Mouse (Mus musculus): ENCODE data around the gene Ykt6.

The Ykt6 gene

GRCm38 (mm10) chr11:5949586-5950352, 5.7 kb upstream of the Ykt6 start, which contains the start of gene Gck:
TSS of gene Gck (minus strand) at chr11:5950081.
- peak; percentile 17 for DNase-seq (ENCODE audit: low spot score)

DNA sequence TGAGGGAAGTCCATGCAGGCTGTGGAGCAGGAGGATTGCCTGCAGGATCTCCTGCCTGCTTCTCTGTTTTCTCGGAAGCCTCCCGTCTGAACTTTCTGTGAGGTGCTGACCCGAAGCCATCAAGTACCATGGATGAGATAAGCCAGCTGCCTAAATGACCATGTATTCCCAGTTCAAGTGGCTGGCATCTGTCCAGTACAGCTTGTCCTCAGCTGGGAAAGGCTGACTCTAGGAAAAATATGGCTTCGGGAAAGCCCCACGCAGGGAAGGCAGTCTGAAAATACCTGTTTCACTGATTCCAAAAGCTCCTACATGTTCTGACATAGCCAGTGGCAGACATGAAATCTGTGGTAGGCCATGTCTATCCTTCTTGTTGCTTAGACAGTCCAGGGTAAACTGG, 3.0 kb upstream of the Ykt6 start:
- no peak for DNase-seq (ENCODE audit: low spot score)

GRCm38 (mm10) chr11:5953130-5953765, 2.2 kb upstream of the Ykt6 start:
- DNase-seq (ENCODE audit: low spot score) = no peak

DNA sequence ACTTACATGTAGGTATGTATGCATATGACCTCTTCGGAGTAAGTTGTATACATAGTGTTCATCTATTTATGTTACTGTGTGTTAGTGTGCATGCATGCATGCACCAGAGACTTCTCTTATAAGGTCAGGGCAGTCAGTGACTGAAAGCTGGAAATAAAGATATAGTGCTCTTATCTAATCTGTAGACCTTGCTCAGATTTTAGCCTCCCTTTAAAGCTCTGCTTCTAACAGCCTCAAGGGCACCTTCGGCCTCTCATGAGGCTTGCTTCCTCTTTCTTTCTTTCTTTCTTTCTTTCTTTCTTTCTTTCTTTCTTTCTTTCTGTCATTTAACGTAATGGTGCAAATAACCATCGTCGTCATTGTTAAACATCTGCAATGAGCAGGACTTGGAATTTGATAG, 1.1 kb upstream of the Ykt6 start:
- DNase-seq (ENCODE audit: low spot score) = no peak

DNA sequence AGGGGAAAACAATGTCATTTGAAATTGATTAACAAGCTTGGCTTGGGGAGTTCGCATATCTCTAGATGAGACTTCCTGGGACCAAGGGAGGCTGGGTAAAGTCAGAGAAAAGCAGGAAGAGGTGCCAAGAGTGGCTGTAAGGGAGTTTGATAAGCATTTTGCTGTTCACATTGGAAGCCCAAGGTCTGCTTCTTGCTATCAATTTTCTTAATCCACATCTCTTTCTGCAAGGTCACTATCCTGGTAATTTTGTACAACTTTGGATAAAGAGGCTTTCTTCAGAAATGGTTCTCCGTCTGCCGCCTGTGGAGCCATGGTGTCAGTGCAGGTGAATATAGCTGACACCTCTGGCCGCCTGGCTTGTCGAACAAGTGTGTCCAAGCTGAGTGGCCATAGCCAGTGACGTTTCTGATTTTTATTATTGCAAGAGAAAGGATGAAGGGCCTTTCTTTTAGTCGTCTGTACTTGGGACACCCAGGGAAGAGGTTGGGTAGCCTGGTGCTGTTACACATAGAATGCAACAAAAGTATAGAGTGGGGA, 458 bp upstream of the Ykt6 start:
- no peak for DNase-seq (ENCODE audit: low spot score)

DNA sequence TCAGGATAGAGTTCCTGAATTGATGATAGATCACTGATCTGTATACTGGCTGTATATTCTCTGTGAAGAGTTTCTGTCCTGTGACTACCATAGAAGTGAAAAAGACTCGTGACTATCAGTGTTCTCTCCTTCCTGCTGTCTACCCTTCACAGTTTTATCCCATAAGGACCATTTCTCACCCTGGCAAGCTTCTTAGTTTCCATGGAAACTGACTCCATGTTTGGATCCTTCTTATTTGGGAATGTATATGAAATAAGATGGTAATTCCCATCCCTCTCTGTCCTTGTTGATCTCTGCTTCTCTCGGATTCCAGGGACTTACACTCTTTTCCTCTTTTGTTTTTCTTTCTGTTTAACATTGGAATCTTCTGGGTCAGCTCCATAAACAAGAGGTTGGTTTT, 4.6 kb downstream of the Ykt6 start:
- no peak for DNase-seq (ENCODE audit: low spot score)

DNA sequence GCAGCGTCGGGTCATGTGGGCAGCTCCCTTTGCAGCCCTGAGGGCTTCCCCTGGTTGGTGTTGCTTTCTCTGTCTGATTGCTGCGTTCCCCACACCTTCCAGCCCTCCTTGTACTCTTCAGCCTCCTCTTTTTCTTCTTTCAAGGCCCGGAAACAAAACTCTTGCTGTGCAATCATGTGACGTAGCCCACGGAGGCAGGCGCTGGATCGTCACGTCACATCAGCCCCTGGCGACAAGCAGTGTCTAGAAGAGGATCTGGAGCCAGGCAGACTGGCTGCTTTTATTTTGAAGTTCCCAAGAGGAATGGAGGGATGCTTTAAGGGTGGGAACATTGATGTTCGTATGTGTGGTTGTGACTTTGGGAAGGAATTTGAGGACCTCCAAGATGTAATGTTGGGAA, 10.4 kb downstream of the Ykt6 start:
- no peak for DNase-seq (ENCODE audit: low spot score)

GRCm38 (mm10) chr11:5966751-5967150, 11.3 kb downstream of the Ykt6 start:
- no peak for DNase-seq (ENCODE audit: low spot score)

DNA sequence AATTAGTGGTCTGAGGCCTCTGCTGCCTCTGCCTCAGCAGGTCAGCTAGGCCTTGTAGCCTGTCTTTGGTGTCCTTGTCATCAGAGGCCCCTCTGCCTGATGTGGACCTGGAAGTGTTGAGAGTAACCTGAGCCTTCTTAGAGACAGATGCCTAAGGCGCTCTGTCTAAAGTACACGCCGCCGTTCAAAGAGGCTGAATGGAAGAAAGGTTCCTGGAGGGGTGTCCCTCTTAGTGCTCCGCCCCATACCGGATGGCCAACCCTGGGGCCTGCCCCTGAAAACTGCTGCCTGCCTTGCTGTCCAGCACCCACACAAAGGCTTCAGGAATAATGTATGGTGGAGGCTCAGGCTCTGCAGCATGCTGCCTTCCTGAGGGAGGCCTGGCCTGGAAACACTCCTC, 12.7 kb downstream of the Ykt6 start:
- no peak for DNase-seq (ENCODE audit: low spot score)

- DNase-seq (ENCODE audit: low spot score) = no peak
Observed at GRCm38 (mm10) chr11:5971202-5971601, 15.7 kb downstream of the Ykt6 start.

- DNase-seq (ENCODE audit: low spot score) = no peak
Observed at GRCm38 (mm10) chr11:5973151-5973550, 17.7 kb downstream of the Ykt6 start.

- DNase-seq (ENCODE audit: low spot score) = no peak
Observed at GRCm38 (mm10) chr11:5974053-5974452, 18.6 kb downstream of the Ykt6 start.

DNA sequence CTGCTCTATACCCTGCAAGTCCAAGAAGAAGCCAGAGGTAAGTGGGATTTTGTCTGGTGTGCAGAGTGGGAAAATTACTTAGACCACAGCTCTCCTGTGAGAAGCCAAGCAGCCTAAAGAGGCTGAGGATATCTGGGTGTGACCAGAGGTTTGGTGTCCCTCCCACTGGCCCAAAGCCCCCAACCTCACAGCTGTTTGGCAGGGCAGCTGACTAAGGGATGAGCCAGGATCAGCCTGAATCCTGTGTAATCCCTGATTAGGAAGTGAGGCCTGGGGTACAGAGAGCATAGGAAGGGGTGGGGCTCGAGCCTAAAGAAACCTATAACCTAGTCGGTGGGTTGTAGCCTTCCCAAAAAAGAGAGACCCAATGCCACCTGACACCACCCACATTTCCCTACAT, 19.6 kb downstream of the Ykt6 start:
- DNase-seq (ENCODE audit: low spot score) = no peak

DNA sequence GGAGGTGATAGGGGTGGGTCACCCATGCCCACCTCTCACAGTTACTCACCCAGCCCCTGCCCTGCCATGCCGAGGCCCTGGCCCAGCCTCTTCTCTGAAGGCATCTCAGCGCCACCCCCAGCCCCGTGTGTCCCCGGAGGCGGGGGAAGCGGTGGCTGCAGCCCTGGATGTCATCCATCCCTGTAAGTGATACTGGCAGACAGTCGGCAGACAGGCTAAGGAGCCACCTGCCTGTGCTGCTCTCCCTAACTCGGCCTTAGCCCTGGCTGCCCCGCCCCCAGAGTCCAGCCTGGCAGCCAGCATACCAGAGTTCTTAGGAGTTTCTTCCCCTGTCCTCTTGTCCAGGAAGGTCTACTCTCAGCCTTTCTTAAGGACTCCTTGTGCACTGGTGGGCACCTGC, 20.6 kb downstream of the Ykt6 start:
- no peak for DNase-seq (ENCODE audit: low spot score)

DNA sequence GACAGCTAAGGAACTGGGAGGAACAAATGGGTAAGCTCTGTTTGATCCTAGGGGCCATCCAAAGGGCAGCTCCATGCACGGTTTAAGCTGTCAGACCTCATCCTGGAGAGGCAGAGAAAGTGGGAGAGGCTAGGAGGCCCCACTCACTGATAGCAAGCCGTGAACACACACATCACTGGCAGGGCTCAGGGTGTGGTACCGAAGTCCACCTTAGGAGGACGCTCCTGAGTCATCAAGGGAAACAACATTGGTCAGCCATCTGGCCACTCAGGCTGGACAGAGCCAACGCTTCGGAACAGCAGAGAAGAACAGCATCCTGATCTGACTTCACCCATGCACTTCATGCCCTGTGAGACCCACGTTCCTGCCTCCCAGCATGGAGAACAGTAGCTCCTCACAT, 23.6 kb downstream of the Ykt6 start:
- no peak for DNase-seq (ENCODE audit: low spot score)

DNA sequence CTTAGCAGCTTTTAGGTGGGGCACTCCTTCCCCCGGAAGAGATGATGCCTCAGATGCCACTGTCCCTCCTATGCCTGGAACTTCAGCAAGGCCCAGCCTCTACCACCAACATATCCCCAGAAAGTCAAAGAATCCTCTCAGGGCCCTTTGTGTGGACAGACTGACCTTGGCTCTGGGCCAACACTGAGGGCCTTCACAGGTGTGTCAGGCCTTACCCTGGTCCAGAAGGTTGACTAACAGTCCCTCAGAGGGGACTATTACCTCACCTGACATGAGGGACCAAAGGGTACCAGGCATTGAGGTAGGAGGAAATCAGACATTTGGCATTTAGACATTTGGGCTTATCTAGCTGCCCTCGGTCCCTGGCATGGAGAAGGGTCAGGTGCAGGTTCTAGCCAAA, 24.6 kb downstream of the Ykt6 start:
- DNase-seq (ENCODE audit: low spot score) = no peak

- DNase-seq (ENCODE audit: low spot score) = no peak
Observed at GRCm38 (mm10) chr11:5980561-5980960, 25.1 kb downstream of the Ykt6 start.

DNA sequence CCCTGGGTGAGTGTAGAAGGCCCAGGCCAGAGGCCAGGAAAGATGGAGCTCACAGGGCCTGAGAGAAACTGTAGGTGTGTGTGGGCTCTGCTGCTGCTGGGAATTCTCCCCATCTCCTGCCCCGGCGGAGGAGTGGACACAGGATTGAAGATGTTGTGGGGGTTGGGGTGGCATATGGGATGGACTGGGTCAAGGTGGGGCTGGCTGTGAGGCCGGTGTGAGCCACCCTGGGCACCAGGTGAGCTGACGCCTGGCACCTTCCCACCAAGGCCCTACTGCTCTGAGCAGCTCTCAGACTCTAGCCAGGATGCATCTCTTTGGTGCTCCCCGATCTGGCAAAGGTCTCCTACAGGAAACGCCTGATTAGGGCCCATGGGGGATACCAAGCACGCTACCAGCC, 25.8 kb downstream of the Ykt6 start:
- no peak for DNase-seq (ENCODE audit: low spot score)

GRCm38 (mm10) chr11:5983629-5984028, 28.1 kb downstream of the Ykt6 start:
- DNase-seq (ENCODE audit: low spot score) = no peak

DNA sequence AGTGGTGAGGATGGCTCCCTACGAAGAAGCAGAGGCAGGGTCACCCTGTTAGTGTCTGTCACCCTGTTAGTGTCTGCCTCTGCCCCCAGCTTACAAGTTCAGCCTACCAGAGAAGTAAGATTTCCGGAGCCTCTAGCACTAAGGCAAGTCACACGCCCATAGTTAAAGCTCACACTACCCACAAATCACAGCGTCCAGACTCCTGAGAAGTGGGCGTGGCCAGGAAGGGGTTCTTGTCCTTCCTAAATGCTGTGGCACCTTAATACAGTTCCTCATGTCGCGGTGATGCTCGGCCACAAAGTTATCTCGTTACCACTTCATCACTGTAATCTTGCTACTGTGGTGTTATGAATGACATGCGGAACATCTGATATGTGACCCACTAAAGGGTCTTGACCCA, 32.6 kb downstream of the Ykt6 start:
- DNase-seq (ENCODE audit: low spot score) = no peak

GRCm38 (mm10) chr11:5989954-5990593, 34.6 kb downstream of the Ykt6 start:
- no peak for DNase-seq (ENCODE audit: low spot score)

GRCm38 (mm10) chr11:5990910-5991309, 35.4 kb downstream of the Ykt6 start:
- DNase-seq (ENCODE audit: low spot score) = peak; percentile 50

DNA sequence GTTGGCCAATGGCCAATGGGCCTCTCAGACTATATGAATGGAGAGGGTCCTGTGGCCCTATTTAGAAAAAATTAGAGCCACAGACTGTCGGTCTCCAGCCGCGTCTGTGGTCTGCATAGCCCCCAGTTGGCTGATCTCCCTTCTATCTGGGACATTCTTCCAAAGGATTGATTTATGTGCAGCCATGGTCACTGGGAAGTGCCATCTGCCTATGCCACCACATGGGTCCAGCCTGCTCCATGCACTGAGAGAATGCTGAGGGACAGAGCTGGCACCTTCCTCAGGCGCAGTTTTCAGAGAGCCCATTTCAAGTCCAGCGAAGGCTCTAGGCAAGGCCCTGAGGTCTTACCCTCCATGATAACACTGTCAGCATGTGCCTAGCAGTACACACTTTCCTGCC, 38.7 kb downstream of the Ykt6 start:
- DNase-seq (ENCODE audit: low spot score) = no peak
